Mouse (Mus musculus): ENCODE results near the gene Fxyd7.

Fxyd7 gene

DNA sequence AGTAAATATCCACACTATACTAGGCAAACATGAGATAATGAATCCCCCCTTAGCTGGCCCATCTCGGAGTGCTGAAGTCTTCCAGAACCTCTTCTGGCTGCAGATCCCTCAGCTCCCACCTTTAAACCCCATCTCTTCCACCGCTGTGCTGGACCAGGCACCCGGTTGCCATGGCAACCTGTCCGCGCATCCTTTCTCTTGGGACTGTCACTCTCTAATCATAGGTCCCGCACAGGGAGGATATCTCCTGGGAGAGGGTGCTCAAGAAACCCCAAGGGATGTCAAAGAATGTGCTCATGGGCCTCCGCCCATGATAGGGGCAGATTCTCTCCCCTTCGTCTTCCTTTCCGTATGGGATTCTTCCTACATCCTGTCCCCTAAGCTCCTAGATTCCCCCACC lies 346 bp downstream of the Fxyd7 start:
- DNase-seq (ENCODE audit: low spot score in 2 of 2): peak in 1 of 2 experiments; percentile 45

DNA sequence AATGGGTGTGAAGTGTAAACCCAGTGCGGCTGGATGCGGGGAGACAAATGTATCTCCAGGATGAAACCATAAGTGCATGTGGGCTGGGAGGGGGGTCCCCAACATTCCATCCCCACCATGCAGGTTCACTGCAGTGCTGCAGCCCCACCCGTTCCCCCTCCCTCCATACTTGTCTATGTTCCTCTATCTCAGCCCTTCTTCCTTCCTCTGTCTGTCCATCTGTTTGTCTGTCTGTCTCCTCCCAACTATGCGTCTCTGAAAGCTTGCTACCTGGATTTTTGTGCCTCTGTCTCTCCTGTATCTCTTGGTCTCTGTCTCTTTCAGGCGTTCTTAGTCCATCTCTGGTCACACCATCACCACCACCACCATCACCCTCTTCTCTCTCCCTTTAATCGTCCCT lies 780 bp downstream of the Fxyd7 start:
- DNase-seq (ENCODE audit: low spot score in 2 of 2): no peak

DNA sequence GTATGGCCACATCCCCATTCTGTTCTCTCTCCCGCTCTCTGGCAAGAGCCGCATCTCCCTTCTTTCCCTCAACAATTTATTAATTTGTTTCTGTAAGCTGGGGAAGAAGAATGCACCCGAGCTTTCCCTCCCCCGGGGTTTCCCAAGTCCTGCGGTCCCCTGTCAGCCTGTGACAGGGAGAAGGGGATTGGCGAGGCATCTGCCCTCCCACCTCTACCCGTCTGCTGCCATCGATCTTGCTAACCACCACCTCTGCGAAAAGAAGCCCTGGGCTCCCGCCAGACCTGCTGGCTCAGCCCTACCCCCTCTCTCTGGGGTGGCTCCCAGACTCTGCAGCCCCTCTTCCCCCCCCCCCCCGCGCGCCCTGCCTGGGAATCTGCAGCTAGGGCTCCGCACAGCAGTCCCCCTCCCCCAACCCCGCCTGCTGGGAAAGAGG lies 1.4 kb downstream of the Fxyd7 start:
- peak; percentile 48 to 51 for DNase-seq (ENCODE audit: low spot score in 2 of 2)

DNA sequence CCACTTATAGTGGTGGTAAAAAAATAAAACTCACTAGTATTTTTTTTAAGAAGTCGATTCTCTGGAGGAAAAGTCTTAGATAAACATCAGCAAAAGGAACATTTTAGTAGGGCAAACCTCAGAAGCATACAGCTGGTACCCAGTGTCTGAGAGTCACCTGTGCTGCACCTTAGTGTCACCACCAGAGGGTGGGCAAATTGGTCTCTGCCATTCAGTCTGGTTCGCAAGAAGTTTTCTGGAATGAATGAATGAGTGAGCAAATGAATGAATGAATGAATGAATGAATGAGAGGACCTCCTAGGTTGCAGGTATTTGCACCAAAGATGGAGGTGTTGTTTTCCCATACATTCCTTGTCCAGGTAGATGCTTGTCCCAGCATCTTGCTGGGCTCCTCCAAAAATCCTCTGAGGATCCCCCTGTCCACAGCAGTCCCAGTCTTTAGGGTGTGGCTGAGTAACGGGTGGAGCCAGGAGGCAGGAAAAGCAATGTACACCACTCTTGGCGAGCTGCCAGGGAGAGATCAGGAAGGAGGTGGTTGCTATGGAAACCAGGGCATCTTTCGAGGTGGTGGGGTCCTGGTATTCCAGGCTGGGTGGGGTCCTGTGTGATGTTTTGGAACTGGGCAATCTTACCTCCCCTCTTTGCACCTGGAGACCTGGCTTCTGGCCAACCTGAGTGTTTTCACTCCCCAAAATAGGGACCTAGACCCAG lies 2.0 kb downstream of the Fxyd7 start:
- peak; percentile 42 to 64 for DNase-seq (ENCODE audit: low spot score in 2 of 2)

DNA sequence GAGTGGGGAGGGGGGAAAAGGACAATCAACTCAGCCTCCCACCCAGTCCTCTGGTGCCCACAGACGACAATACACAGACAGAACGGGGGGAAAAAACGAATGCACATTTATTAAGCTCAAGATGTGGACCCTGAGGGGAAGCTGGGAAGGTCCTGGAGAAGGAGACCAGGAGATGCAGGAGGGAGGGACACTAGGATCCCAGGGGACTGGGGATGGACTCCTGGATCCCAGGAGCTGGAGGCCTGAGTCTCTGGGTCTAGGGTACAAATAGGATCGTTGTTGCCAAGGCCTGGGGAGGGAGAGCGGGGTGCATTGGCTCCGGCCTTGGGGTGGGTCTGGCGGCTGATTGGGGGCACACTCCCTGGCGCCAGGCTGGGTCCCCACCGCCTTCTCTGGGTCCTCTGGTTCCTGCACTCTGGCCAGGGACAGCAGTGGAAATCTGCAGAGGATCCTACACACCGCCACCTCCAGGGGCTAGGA lies 8.8 kb downstream of the Fxyd7 start, which contains the start of gene Fxyd5:
Fxyd5 (minus strand) TSS at position 51 of the 480 bp plus-strand sequence.
- DNase-seq (ENCODE audit: low spot score in 2 of 2): no peak

DNA sequence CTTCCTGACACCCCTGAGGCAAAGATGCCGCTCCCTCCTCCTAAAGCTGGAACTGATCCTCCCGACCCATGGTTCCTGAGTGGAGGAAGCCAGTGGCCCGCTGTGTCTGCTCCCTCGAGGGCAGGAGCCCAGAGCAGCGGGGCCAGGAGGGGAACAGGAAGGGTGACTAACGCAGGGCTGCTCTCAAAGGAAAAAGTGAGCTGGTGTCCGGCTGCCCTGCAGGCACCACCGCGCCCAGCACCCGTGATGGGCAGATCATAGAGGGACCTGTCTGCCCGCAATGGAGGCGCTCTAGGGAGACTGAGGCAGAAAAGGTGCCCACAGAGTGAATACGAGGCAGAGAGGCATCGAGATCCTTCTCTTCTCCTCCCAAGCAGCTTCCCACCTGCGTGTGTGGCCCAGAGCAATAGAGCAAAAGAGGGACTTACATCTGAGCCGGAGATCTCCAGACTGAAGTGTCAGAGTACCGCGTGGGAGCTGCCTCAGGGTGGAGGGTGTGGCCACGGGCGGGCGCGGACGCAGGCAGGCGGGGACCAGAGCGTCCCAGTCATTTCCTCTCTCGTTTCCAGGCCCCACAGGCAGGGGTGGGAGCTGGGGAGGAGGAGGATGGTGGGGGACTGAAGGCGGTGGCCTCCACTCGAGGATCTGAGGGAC lies 9.5 kb downstream of the Fxyd7 start:
- DNase-seq (ENCODE audit: low spot score in 2 of 2): no peak

DNA sequence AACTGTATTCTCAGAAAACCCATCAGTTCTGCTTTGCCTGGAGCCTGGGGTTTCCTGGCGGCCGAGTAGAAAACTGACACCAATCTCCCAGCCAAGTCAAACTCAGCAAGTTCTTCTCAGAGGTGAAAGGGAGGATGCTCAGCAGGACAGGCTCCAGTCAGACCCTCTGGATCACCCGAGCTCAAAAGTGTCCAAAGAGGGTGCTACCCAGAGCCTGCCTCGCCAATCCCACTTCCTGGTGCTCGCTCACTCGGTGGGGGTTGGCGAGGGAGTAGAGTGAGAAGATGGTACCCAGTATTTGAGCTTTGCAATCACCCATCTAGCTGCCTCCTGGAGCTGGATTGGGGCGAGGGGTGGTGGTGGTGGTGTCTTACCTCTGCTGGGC lies 10.3 kb downstream of the Fxyd7 start:
- no peak for DNase-seq (ENCODE audit: low spot score in 2 of 2)

DNA sequence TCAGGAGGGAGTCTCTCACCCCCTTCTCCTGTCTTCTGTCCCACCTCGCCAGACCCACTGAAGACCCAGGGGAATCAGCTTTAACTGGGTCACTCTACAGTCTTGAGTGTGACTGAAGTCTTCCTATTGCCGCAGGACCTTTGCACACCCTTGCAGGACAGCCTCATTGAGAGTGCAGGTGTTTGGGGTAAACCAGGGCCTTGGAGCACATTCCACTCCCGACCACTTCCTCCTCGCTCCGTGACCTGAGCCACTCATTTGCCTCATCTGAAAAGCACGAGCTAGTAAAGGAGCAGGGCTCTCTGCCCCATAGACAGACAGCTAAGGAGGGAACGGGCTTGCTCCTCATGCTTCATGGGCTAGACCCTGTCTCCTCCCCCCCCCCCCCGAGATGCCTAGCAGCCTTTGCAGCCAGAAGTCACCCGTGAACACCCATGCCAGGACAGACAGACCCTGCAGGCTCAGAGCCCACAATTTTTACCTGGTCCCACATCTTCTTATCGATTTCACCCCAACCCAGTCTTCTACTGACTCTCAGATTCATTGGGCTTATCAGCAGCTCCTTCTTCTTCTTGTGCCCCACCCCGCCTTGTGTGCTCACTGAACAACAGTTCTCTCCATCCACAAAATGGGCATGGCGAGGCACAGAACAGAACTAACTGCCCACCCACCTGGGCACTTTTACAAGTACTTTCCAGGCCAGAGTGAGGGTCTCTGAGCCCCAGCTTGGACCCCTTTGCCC lies 10.8 kb downstream of the Fxyd7 start:
- no peak for DNase-seq (ENCODE audit: low spot score in 2 of 2)

DNA sequence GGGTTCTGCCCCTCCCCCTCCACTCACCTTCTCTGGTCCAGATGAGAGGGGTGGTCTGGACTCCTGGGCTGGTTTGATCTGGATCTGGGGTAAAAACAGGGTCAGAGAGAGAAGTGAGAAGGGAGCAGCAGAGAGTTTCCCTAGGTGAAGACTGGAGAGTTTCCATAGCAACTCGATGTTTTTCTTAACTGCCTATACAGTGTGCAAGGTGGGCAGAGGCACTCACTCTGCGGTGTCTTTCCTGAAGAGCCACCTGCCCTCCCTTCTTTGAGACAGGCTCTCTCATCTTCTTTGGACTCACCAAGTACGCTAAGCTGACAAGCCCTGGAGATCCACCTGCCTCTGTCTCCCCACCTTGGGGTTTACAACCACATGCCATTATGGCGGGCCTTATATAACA lies 12.3 kb downstream of the Fxyd7 start:
- DNase-seq (ENCODE audit: low spot score in 2 of 2): no peak

DNA sequence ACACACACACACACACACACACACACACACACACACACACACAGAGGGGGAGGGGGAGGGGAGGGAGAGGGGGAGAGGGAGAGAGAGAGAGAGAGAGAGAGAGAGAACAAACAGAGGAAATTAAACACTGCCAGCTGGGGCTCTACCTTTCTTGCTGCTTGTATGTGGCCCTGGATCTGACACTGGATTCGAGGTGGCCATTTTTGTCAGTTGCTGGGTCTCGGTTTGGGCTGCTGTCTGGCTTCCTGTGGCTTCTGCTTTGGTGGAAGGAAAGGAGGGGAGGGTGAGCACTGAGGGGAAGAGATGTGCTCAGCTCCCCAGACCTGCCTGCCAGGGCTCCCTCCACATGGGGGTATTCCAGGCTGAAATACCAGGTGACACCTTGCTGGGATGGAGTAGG lies 13.6 kb downstream of the Fxyd7 start:
- DNase-seq (ENCODE audit: low spot score in 2 of 2): no peak

DNA sequence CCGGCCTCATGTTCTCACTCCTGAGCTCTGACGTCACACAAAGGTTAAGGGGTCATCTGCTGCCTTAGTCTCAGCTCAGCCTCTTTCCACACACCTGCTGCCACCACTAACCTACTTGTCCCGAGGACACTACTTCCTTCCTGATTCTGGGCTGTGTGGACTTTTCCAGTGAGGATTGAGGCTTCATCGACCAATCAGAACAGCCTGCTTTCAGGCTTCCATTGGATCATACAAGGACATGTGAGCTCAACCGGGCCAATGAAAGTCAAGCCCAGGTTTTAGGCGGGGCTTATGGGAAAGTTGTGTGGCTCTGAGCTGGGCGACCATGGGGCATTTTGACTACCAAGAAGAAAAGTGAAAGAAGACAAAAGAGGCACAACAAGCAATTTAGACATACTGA lies 14.3 kb downstream of the Fxyd7 start:
- no peak for DNase-seq (ENCODE audit: low spot score in 2 of 2)

DNA sequence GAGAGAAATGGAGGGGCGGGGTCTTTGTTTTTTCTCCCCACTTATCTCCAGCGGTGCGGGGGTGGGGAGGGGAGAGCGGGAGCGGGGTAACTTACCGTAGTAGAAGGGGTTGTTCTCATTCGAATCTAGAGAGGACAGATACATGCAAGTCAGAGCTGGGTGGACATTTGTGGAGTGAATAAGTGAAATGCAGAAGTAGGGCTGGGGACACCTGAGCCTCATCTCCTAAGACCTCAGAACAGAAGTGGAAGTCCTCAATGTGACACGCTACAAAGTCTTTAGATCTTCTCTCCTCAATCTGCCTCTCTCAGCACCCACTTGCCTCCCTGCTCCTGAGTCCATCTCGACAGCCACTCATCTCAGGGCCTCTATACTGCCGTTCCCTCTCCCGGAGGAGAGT lies 16.0 kb downstream of the Fxyd7 start:
- no peak for DNase-seq (ENCODE audit: low spot score in 2 of 2)

DNA sequence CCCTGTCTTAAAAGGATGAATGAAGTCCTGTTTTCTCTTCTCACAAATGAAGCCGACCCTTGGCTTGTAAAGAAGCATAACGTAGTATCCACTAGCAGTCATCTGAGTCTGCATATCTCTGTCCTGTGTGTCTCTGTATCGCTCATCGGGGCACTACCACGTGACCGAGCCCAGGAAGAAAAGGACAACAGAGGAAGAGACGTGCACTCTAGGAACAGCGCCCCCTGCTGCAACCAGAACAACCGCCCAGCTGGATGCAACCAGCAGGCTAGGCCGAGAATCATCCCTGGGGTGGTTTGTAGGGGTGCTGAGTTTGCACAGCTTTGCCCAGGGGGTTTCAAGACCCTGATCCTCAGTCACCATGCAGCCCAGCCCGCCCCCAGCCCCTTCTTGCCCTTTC lies 16.5 kb downstream of the Fxyd7 start:
- DNase-seq (ENCODE audit: low spot score in 2 of 2): no peak

DNA sequence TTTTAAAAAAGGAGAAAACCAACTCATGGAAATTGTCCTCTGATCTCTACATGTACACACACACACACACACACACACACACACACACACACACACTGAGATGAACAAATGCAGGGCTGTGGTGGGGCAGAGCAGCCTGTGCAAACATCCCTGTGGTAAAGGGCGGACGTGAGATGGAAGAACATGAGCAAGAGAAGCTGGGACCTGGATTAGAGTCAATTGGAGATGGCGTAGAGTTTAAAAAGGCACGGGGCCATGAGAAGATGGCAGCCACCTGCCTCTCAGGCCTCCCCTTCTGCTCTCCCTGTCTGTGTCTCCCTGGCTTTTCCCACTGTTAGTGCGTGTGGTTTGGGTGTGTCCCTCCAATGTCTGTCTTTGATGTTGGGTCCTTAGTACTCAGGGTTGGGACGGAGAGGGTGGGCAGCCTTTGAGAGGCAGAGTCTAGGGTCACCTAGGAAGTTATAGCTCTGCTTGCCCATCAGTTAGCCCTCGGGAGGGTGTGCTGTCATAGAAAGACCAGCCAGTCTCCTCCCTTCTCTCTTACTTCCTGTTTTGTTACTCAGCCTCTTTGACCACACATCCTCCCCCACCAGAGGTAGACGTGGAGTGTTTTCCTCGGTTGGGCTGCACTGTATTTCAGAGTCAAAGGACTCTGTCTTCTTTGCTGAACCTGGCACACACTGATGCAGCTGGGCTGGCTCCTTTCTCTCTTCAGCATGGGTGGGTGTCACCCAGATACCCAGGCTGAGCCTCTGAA lies 17.7 kb downstream of the Fxyd7 start:
- DNase-seq (ENCODE audit: low spot score in 2 of 2): no peak

DNA sequence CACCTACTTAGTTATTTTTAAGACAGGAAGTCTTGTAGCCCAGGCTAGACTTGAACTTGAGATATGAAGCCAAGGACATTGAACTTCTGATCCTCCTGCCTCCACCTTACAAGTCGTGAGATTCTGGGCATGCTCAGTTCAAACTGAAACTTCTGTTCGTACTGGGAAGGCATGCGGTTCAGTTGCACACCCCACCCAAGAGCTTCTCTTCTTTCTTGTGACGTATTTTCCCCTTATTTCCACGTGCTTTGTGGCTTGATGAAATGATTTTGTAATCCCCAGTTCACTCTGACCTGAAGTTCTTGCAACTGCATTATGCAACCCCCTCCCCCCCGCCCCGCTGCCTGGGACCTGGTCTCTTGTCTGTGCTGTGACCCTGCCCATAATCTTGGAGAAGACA lies 19.5 kb downstream of the Fxyd7 start:
- DNase-seq (ENCODE audit: low spot score in 2 of 2): no peak

DNA sequence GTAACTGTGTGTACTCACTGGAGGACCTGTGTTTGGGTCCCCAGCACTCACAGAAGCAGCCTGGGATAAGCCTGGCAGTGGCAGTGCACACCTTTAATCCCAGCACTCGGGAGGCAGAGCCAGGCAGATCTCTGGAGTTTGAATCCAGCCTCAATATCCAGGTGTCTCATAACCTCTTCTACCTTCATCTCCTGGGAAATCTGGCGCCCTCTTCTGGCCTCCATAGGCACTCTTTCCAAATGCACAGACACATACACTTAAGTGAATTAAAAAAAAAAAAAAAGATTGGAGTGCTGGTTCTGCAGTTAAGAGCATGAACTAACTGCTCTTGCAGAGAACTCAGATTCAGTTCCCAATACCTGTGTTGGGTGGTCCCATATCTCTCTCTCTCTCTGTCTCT lies 20.6 kb downstream of the Fxyd7 start:
- DNase-seq (ENCODE audit: low spot score in 2 of 2): no peak

DNA sequence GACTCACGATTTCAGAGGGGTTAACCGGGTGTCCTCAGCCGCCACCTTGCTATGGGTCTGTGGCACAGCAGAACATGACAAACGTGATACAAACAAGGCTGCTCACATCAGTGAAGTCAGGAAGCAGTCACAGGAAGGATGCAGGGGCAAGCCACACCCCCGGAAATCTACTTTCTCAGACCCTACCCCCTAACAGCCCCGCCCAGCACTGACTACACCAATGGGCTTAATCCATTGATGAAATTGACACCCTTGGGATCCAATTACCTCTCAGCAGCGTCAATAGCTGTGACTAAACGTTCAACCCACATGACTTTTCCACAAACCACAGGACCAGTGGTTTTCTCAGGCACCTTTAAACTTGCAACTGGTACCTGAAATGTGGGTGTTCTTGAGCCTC lies 22.7 kb downstream of the Fxyd7 start:
- no peak for DNase-seq (ENCODE audit: low spot score in 2 of 2)

DNA sequence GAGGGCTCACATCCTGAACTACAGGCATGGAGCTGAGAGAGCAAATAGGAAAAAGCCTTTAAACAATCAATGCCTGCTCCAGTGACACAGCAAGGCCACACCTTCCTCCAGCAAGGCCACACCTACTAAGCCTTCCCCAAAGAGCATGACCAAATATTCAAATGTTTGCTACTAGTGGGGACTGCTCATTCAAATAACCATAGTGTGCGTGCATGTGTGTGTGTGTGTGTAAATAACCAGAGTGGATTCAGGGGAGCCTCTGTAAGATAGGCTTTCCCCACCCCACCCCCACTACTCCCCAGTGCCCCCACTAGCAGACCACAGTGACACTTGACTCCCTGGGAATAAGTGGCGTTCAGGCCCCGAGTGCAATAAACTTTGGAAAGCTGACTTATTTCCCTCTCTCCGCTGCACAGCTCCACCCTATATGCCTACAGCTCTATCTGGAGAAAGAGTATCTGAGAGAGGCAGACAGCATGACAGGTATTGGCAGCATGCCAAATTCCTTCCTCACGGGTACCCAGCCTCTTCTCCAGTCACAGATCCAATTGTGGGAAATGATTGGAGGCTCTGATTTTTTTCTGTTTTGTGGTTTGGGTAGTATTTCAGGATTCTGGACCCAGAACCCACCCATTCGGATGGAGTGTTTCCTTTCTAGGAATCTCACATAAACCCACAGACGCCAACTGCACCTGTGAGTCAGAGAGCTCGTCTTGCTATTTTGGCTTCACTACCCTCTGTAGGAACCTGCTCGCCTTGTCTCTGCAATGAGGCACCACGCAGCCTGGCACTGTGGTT lies 34.0 kb downstream of the Fxyd7 start:
- peak; percentile 59 to 62 for DNase-seq (ENCODE audit: low spot score in 2 of 2)

DNA sequence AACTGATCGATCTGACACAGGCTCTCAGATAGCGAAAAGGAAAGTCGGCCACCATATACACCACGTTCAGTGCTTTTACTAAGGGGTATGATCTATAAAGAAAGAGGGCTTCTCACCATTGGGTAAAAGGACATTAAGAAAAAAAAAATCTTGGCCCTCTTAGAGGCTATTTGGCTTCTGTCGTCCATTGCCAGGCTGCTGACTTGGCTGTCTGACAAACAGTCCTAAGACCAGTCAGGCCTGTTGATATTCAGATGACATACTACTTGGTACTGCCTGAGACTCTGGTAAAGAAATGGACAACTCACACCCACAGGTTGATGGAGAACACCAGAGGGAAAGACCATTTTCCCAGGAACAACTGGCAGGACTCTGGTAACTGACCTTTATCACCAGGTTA lies 38.3 kb downstream of the Fxyd7 start:
- no peak for DNase-seq (ENCODE audit: low spot score in 2 of 2)

DNA sequence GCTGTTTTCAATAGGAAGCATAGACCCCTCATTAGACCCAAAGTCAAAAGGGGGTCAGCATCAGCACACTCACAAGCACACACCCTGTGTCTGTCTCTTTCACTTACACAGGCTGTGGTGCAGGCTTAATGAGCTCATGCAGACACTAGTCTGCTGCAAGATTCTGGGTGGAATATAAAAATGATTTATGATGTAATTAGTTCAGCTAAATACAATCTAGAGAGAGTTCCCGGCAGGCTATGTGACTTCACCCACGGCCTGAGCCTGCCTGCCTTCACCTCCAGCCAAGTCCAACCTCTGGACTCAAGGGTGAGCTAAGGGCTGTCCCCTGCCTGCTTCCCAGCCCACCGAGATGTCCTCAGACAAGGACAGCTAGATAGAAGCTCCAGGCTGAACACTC lies 42.4 kb downstream of the Fxyd7 start:
- DNase-seq (ENCODE audit: low spot score in 2 of 2): no peak

DNA sequence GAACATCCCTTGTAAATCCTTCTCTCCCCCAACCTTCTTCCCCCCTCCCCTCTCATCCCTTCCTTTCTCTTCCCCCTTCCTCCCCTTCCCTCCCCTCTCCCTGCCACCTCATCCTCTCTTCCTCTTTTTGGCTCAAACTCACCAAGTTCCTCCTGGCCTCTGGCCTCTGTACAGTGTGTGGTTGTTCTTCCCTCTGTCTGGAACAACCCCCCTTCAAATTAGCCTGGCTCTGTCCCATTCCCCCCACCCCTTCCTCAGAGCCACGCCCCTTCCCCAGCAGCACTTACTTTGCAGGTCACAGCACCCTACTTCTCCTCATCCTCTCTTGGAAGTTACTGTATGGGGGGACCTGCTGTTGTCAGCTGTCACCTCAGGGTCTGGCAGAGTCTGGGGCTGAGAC lies 43.1 kb downstream of the Fxyd7 start:
- DNase-seq (ENCODE audit: low spot score in 2 of 2): no peak
